Mouse (Mus musculus) intestine, embryonic 16.5 days (tissue): ENCODE data around the gene Zfp712. TPM values are rescaled to one million over a fixed set of nuclear protein-coding genes. Genes with fewer than 3 reads are reported as not detected.

ENCODE experiments used
- ATAC-seq: fragments of 200-750 bp; cut with Nextera tagmentation; 2 replicates; pipeline ENCODE4 v1.8.0; 2017; ENCODE audit warnings: moderate TSS enrichment, moderate library complexity
- H3K27ac ChIP-seq: fragments of 300-500 bp; sonication (generic); 2 replicates; pipeline ENCODE4 v1.5.1; 2014; ENCODE audit warnings: mild to moderate bottlenecking, low read length
- H3K27me3 ChIP-seq: fragments of 300-500 bp; sonication (generic); replicated peaks from 2 replicates; pipeline ENCODE4 v1.6.1; 2014; ENCODE audit warnings: low read length, control low read depth, mixed read lengths; ENCODE audit not compliant: control insufficient read depth, insufficient read depth
- H3K36me3 ChIP-seq: fragments of 300-500 bp; sonication (generic); 2 replicates; pipeline ENCODE4 v1.6.1; 2014; ENCODE audit warnings: low read length, control low read depth; ENCODE audit not compliant: control insufficient read depth, insufficient read depth
- H3K4me1 ChIP-seq: fragments of 300-500 bp; sonication (generic); 2 replicates; pipeline ENCODE4 v1.6.1; 2014; ENCODE audit warnings: low read length, control low read depth, mixed read lengths; ENCODE audit not compliant: control insufficient read depth, insufficient read depth
- H3K4me2 ChIP-seq: fragments of 300-500 bp; sonication (generic); 2 replicates; pipeline ENCODE4 v1.6.1; 2014; ENCODE audit warnings: low read depth, low read length, control low read depth
- H3K4me3 ChIP-seq: fragments of 300-500 bp; sonication (generic); 2 replicates; pipeline ENCODE4 v1.5.1; 2014; ENCODE audit warnings: mild to moderate bottlenecking, low read length
- H3K9ac ChIP-seq: fragments of 300-500 bp; sonication (generic); 2 replicates; pipeline ENCODE4 v1.6.1; 2014; ENCODE audit warnings: low read depth, low read length
- H3K9me3 ChIP-seq: fragments of 300-500 bp; sonication (generic); 2 replicates; pipeline ENCODE4 v1.6.1; 2016; ENCODE audit warnings: low read length, control low read depth; ENCODE audit not compliant: control insufficient read depth
- WGBS: fragments of 180-500 bp; shearing (Covaris S2); extraction: QIAGEN DNeasy Blood & Tissue Kit; methylation state at CpG from one replicate; pipeline ENCODE4 v1.1.7; 2014; 5-methylcytosine and 5-hydroxymethylcytosine counted together
- polyA plus RNA-seq: library from polyadenylated mRNA; unstranded; fragments of >200 nt; fragmentation: Nextera tagmentation; extraction: Ambion mirVana; gene quantifications from 2 replicates; pipeline ENCODE4 v1.2.1, GENCODE M21; 2015

Zfp712 gene
- 2.2 and 2.4 TPM in 2 replicates for polyA plus RNA-seq

- H3K4me2 ChIP-seq = peak within 1 kb of the TSS; percentile 66
- 0% methylated on average over 27 of the region's 27 CpGs for WGBS
- H3K36me3 ChIP-seq = no peaks in the 10 kb centered on the region
- no peaks in the 10 kb centered on the region for H3K27me3 ChIP-seq
- H3K4me1 ChIP-seq = peaks cover 3% of the 10 kb centered on the region; the same call in 1 of the 2 replicates
- H3K9me3 ChIP-seq = no peaks in the 10 kb centered on the region
- peak within 1 kb of the TSS; percentile 89 for H3K27ac ChIP-seq
- H3K9ac ChIP-seq = peak within 1 kb of the TSS; percentile 71
- peak; percentile 99 for ATAC-seq
- H3K4me3 ChIP-seq = peak within 1 kb of the TSS; percentile 74
Measured at GRCm38 (mm10) chr13:67060786-67061358, at the start of gene Zfp712. Zfp712 (minus strand) TSS chr13:67061170.

GRCm38 (mm10) chr13:67108821-67109206 lies 47.8 kb upstream of the Zfp712 start:
- Histone ChIP-seq H3K9ac (no peak overlapping the region), H3K4me1 (peaks cover 6% of the 10 kb centered on the region), H3K27ac (no peak overlapping the region), H3K9me3 (no peaks in the 10 kb centered on the region), H3K27me3 (no peaks in the 10 kb centered on the region), H3K4me3 (peak overlapping the region; percentile 64), H3K4me2 (peak overlapping the region; percentile 38), H3K36me3 (peaks cover 5% of the 10 kb centered on the region; the same call in 1 of the 2 replicates)
- 4% methylated on average over 9 of the region's 9 CpGs for WGBS
- ATAC-seq = peak; percentile 79

- ATAC-seq = peak; percentile 100
- Histone ChIP-seq H3K9me3 (no peaks in the 10 kb centered on the region), H3K4me3 (peak within 1 kb of the TSS; percentile 64), H3K9ac (peak within 1 kb of the TSS; percentile 72), H3K4me1 (peaks cover 6% of the 10 kb centered on the region), H3K27ac (peak within 1 kb of the TSS; percentile 91), H3K36me3 (peaks cover 5% of the 10 kb centered on the region; the same call in 1 of the 2 replicates), H3K4me2 (peak within 1 kb of the TSS; percentile 74), H3K27me3 (no peaks in the 10 kb centered on the region)
- under 1% methylated on average over 17 of the region's 17 CpGs for WGBS
Measured at GRCm38 (mm10) chr13:67108194-67108820, 47.3 kb upstream of the Zfp712 start, which contains the start of gene Gm28557. Gm28557 (minus strand) TSS chr13:67108604.

GRCm38 (mm10) chr13:67107681-67108080 lies 46.7 kb upstream of the Zfp712 start:
- Histone ChIP-seq H3K9ac (peak overlapping the region; percentile 72), H3K4me2 (peak overlapping the region; percentile 74), H3K27ac (peak overlapping the region; percentile 91), H3K9me3 (no peaks in the 10 kb centered on the region), H3K36me3 (peaks cover 5% of the 10 kb centered on the region; the same call in 1 of the 2 replicates), H3K4me1 (peaks cover 6% of the 10 kb centered on the region), H3K4me3 (peak overlapping the region; percentile 64), H3K27me3 (no peaks in the 10 kb centered on the region)
- 42% methylated on average over 9 of the region's 9 CpGs for WGBS
- ATAC-seq = peak; percentile 7

GRCm38 (mm10) chr13:67097876-67098275 lies 36.9 kb upstream of the Zfp712 start, which contains the start of gene Zfp708:
Zfp708 (minus strand) TSS chr13:67097976.
- ATAC-seq = no peak
- no peaks in the 10 kb centered on the region for H3K9me3 ChIP-seq
- H3K4me2 ChIP-seq = no peak within 1 kb of the TSS
- H3K4me3 ChIP-seq = no peak within 1 kb of the TSS
- H3K27ac ChIP-seq = no peak within 1 kb of the TSS
- no peak within 1 kb of the TSS for H3K9ac ChIP-seq
- no peaks in the 10 kb centered on the region for H3K4me1 ChIP-seq
- H3K27me3 ChIP-seq = no peaks in the 10 kb centered on the region
- 91% methylated on average over 10 of the region's 10 CpGs for WGBS
- H3K36me3 ChIP-seq = no peaks in the 10 kb centered on the region

GRCm38 (mm10) chr13:67090154-67090553 lies 29.2 kb upstream of the Zfp712 start:
- no peak overlapping the region for H3K9ac ChIP-seq
- H3K4me1 ChIP-seq = no peaks in the 10 kb centered on the region
- ATAC-seq = 0 out of 2 replicates have a peak, but pooled peaks have one; percentile 23
- no peaks in the 10 kb centered on the region for H3K9me3 ChIP-seq
- no peaks in the 10 kb centered on the region for H3K27me3 ChIP-seq
- no peak overlapping the region for H3K4me3 ChIP-seq
- WGBS = 79% methylated on average over 1 of the region's 1 CpGs
- no peak overlapping the region for H3K4me2 ChIP-seq
- no peaks in the 10 kb centered on the region for H3K36me3 ChIP-seq
- no peak overlapping the region for H3K27ac ChIP-seq

- no peaks in the 10 kb centered on the region for H3K9me3 ChIP-seq
- H3K4me2 ChIP-seq = peak overlapping the region; percentile 68
- WGBS = 76% methylated on average over 1 of the region's 1 CpGs
- H3K36me3 ChIP-seq = no peaks in the 10 kb centered on the region
- no peak for ATAC-seq
- peak overlapping the region; percentile 95 for H3K27ac ChIP-seq
- H3K27me3 ChIP-seq = no peaks in the 10 kb centered on the region
- H3K4me1 ChIP-seq = peaks cover 7% of the 10 kb centered on the region; the same call in 1 of the 2 replicates
- peak overlapping the region; percentile 75 for H3K9ac ChIP-seq
- peak overlapping the region; percentile 66 for H3K4me3 ChIP-seq
Measured at GRCm38 (mm10) chr13:67081946-67082345, 21.0 kb upstream of the Zfp712 start.

GRCm38 (mm10) chr13:67081142-67081713 lies 20.3 kb upstream of the Zfp712 start:
- Histone ChIP-seq H3K27ac (peak overlapping the region; percentile 95), H3K27me3 (no peaks in the 10 kb centered on the region), H3K4me2 (peak overlapping the region; percentile 68), H3K4me1 (peaks cover 7% of the 10 kb centered on the region; the same call in 1 of the 2 replicates), H3K9me3 (no peaks in the 10 kb centered on the region), H3K4me3 (peak overlapping the region; percentile 66), H3K9ac (peak overlapping the region; percentile 75), H3K36me3 (no peaks in the 10 kb centered on the region)
- WGBS = under 1% methylated on average over 24 of the region's 24 CpGs
- ATAC-seq = peak; percentile 100

GRCm38 (mm10) chr13:67077244-67077643 lies 16.3 kb upstream of the Zfp712 start:
- no peak overlapping the region for H3K9ac ChIP-seq
- H3K27me3 ChIP-seq = no peaks in the 10 kb centered on the region
- ATAC-seq = no peak
- H3K36me3 ChIP-seq = peaks cover 8% of the 10 kb centered on the region
- H3K4me1 ChIP-seq = peaks cover 7% of the 10 kb centered on the region; the same call in 1 of the 2 replicates
- 99% methylated on average over 2 of the region's 2 CpGs for WGBS
- no peak overlapping the region for H3K4me2 ChIP-seq
- H3K9me3 ChIP-seq = no peaks in the 10 kb centered on the region
- no peak overlapping the region for H3K27ac ChIP-seq
- H3K4me3 ChIP-seq = no peak overlapping the region
